35 mouse cellular contexts compared by ENCODE assay signal in the genomic region with DNA sequence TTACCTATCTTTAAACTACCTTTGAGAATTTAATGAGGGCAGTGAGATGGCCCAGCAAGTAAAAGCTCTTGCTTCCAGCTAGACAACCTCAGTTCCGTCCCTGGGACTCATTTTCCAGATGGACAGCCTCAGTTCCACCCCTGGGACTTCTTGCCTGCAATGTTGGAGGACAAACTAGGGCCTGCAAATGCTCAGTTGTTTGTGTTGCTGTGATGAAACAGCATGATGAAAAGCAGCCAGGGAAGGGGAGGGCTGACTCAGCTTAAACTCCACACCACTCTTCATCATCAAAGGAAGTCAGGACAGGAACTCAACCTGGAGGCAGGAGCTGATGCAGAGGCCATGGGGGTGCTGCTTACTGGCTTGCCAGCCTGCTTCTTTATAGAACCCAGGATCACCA. TPM values are rescaled to one million over a fixed set of nuclear protein-coding genes. Genes with fewer than 3 reads are reported as not detected.
DNase-seq lines count a peak whose midpoint lies in the region; ATAC-seq and TF ChIP-seq lines count a peak whose summit lies in the region.
"Had no signal": no experiment of that assay in that cellular context is flagged by ENCODE, and none has a peak within 500 bp of the region (broad histone marks: within the 10 kb centered on the region; RNA-seq: fewer than 3 reads in every experiment).

No protein-coding gene starts in this region.

- WGBS in limb, embryonic 11.5 days, result 73% methylated on average over 1 of the region's 1 CpGs
- WGBS in limb, embryonic 10.5 days, result 60% methylated on average over 1 of the region's 1 CpGs
- WGBS in intestine, postnatal 0 days, result 84% methylated on average over 1 of the region's 1 CpGs

- ATAC-seq in limb, embryonic 11.5 days (ENCODE audit: insufficient number of reproducible peaks, low FRiP score, low TSS enrichment, low read depth), result no peak
- ATAC-seq in intestine, postnatal 0 days, result no peak
- ATAC-seq: forebrain, embryonic 15.5 days; hindbrain, embryonic 16.5 days; intestine, embryonic 15.5 days had no signal

- no peak overlapping the region for H3K9ac ChIP-seq in limb, embryonic 11.5 days (ENCODE audit: low read length)
- H3K9ac ChIP-seq in intestine, postnatal 0 days (ENCODE audit: low read depth, low read length), result no peak overlapping the region
- H3K9ac ChIP-seq: embryonic facial prominence, embryonic 13.5 days; forebrain, embryonic 12.5 days; forebrain, embryonic 15.5 days; heart, embryonic 13.5 days; hindbrain, embryonic 13.5 days; intestine, embryonic 15.5 days had no signal

- no peak overlapping the region for H3K27ac ChIP-seq in limb, embryonic 11.5 days (replicated peaks; ENCODE audit: low read depth, low read length)
- H3K27ac ChIP-seq in limb, embryonic 10.5 days, result no peak overlapping the region
- H3K27ac ChIP-seq in intestine, postnatal 0 days (ENCODE audit: low read depth, low read length), result no peak overlapping the region
- H3K27ac ChIP-seq: embryonic facial prominence, embryonic 10.5 days; embryonic facial prominence, embryonic 13.5 days; forebrain, embryonic 12.5 days; forebrain, embryonic 15.5 days; heart, embryonic 10.5 days; heart, embryonic 13.5 days; hindbrain, embryonic 10.5 days; hindbrain, embryonic 13.5 days; intestine, embryonic 15.5 days had no signal

- TF ChIP-seq CTCF in intestine, postnatal 0 days (IDR thresholded peaks at IDR 0.05; ENCODE audit: low read depth), result no peak

- H3K4me1 ChIP-seq in limb, embryonic 11.5 days (ENCODE audit: control insufficient read depth, insufficient read depth, low read length), result no peaks in the 10 kb centered on the region
- no peaks in the 10 kb centered on the region for H3K4me1 ChIP-seq in limb, embryonic 10.5 days
- no peaks in the 10 kb centered on the region for H3K4me1 ChIP-seq in intestine, postnatal 0 days (replicated peaks; ENCODE audit: control insufficient read depth, insufficient read depth, low read length)
- H3K4me1 ChIP-seq: embryonic facial prominence, embryonic 10.5 days; embryonic facial prominence, embryonic 13.5 days; forebrain, embryonic 12.5 days; forebrain, embryonic 15.5 days; heart, embryonic 10.5 days; heart, embryonic 13.5 days; hindbrain, embryonic 10.5 days; hindbrain, embryonic 13.5 days; intestine, embryonic 15.5 days had no signal

- H3K27me3 ChIP-seq in limb, embryonic 11.5 days (ENCODE audit: control insufficient read depth, insufficient read depth, low read length), result no peaks in the 10 kb centered on the region
- no peaks in the 10 kb centered on the region for H3K27me3 ChIP-seq in limb, embryonic 10.5 days (ENCODE audit: low read depth, poor library complexity, severe bottlenecking)
- H3K27me3 ChIP-seq in intestine, postnatal 0 days (replicated peaks; ENCODE audit: control insufficient read depth, insufficient read depth, low read length), result no peaks in the 10 kb centered on the region
- H3K27me3 ChIP-seq: CH12.LX; embryonic facial prominence, embryonic 13.5 days; forebrain, embryonic 12.5 days; forebrain, embryonic 15.5 days; heart, embryonic 13.5 days; hindbrain, embryonic 13.5 days; intestine, embryonic 15.5 days had no signal

- H3K9me3 ChIP-seq in limb, embryonic 11.5 days (ENCODE audit: control insufficient read depth, low read length), result no peaks in the 10 kb centered on the region
- no peaks in the 10 kb centered on the region for H3K9me3 ChIP-seq in limb, embryonic 10.5 days (replicated peaks)
- no peaks in the 10 kb centered on the region for H3K9me3 ChIP-seq in intestine, postnatal 0 days (ENCODE audit: control insufficient read depth)
- H3K9me3 ChIP-seq: embryonic facial prominence, embryonic 13.5 days; forebrain, embryonic 12.5 days; forebrain, embryonic 15.5 days; G1E; heart, embryonic 10.5 days; heart, embryonic 13.5 days; hindbrain, embryonic 10.5 days; intestine, embryonic 15.5 days had no signal

- DNase-seq in adrenal gland, adult 2 months, result peak; percentile 18
- no peak for DNase-seq in adrenal gland, adult 18-20 months (ENCODE audit: low spot score in 2 of 2)
- peak; percentile 91 for DNase-seq in heart, adult 11 months
- no peak for DNase-seq in heart, adult 8-10 months (ENCODE audit: low spot score)
- peak; percentile 12 for DNase-seq in limb, embryonic 11.5 days (ENCODE audit: low spot score)
- no peak for DNase-seq in limb, embryonic 10.5 days (ENCODE audit: low spot score)
- peak; percentile 16 for DNase-seq in 416B (ENCODE audit: low read depth)
- DNase-seq: adrenal gland, postnatal 36 days; B cell, adult 2 months; cerebellum, adult 11-12 months; cerebellum, adult 8-10 months; cerebellum, postnatal 10 days; cerebellum, postnatal 36 days; embryo, embryonic 11 days; gastrocnemius, postnatal 25 days; kidney, adult 18-20 months had no signal

- H3K4me2 ChIP-seq in limb, embryonic 11.5 days (ENCODE audit: low read depth, severe bottlenecking), result no peak overlapping the region
- no peak overlapping the region for H3K4me2 ChIP-seq in intestine, postnatal 0 days (replicated peaks; ENCODE audit: low read depth)
- H3K4me2 ChIP-seq: embryonic facial prominence, embryonic 13.5 days; forebrain, embryonic 12.5 days; forebrain, embryonic 15.5 days; heart, embryonic 13.5 days; hindbrain, embryonic 13.5 days; intestine, embryonic 15.5 days had no signal

- H3K36me3 ChIP-seq in limb, embryonic 11.5 days (ENCODE audit: control insufficient read depth, insufficient read depth, low read length), result 0 out of 2 replicates have a peak, but pooled peaks cover 2% of the 10 kb centered on the region
- H3K36me3 ChIP-seq in limb, embryonic 10.5 days, result peaks cover 48% of the 10 kb centered on the region
- peaks cover 3% of the 10 kb centered on the region; the same call in 1 of the 2 replicates for H3K36me3 ChIP-seq in intestine, postnatal 0 days (ENCODE audit: control insufficient read depth, insufficient read depth)
- H3K36me3 ChIP-seq: forebrain, embryonic 15.5 days; G1E had no signal

- H3K4me3 ChIP-seq in limb, embryonic 11.5 days (ENCODE audit: low read depth, low read length), result no peak overlapping the region
- H3K4me3 ChIP-seq in limb, embryonic 10.5 days, result no peak overlapping the region
- no peak overlapping the region for H3K4me3 ChIP-seq in intestine, postnatal 0 days (ENCODE audit: low read depth, low read length)
- H3K4me3 ChIP-seq: embryonic facial prominence, embryonic 10.5 days; embryonic facial prominence, embryonic 13.5 days; erythroblast, embryonic 14.5 days; forebrain, embryonic 12.5 days; forebrain, embryonic 15.5 days; heart, embryonic 10.5 days; heart, embryonic 13.5 days; hindbrain, embryonic 10.5 days; hindbrain, embryonic 13.5 days; intestine, embryonic 15.5 days had no signal

RNA-seq across cellular contexts. Expression of gene Smlr1, which starts 22.2 kb away (rescaled TPM):
- not detected for total RNA-seq in adrenal gland, adult 2 months (2021)
- polyA plus RNA-seq in adrenal gland, adult 2 months (2012; rRNA removed), result not detected in 2 replicates
- not detected for total RNA-seq in adrenal gland, adult 18-20 months (2021)
- not detected for total RNA-seq in heart, adult 8-10 months (2022)
- not detected in 2 replicates for polyA plus RNA-seq in limb, embryonic 11.5 days (2014; fragmentation: Nextera tagmentation; extraction: Ambion mirVana)
- polyA plus RNA-seq in limb, embryonic 10.5 days (2016; fragmentation: Nextera tagmentation; extraction: Ambion mirVana), result not detected in 2 replicates
- 166 and 172 TPM in 2 replicates for polyA plus RNA-seq in intestine, postnatal 0 days (2015; fragmentation: Nextera tagmentation; extraction: Ambion mirVana)
- total RNA-seq: adrenal gland, postnatal 36 days; CH12.LX; gastrocnemius, adult 8-10 months; gastrocnemius, postnatal 25 days; heart, postnatal 36 days had no signal
- polyA plus RNA-seq: cortical plate, adult 2 months; embryonic facial prominence, embryonic 10.5 days; embryonic facial prominence, embryonic 13.5 days; erythroblast, embryonic 14.5 days; forebrain, embryonic 12.5 days; forebrain, embryonic 15.5 days; G1E; gonadal fat pad, adult 2 months; heart, embryonic 10.5 days; heart, embryonic 13.5 days; heart, embryonic 16.5 days; hindbrain, embryonic 10.5 days; hindbrain, embryonic 16.5 days had no signal

Comparison
In these comparisons a context has a peak if more than half of its experiments do, and no peak if none do; other contexts are left out.
1. DNase-seq: peak in adrenal gland, adult 2 months (single experiment), heart, adult 11 months (single experiment), limb, embryonic 11.5 days (single experiment) and 416B (single experiment); none in adrenal gland, adult 18-20 months (0 of 2), heart, adult 8-10 months (single experiment) and limb, embryonic 10.5 days (single experiment).
2. RNA of gene Smlr1, which starts 22.2 kb away (polyA plus RNA-seq): 166 to 172 TPM in intestine, postnatal 0 days; not detected in limb, embryonic 11.5 days, not detected in adrenal gland, adult 2 months and not detected in limb, embryonic 10.5 days; every median in the first group is over 100 times any median in the second.